Comparison of ENCODE assay signal across 8 mouse cellular contexts in genomic region chr7:3837854-3838253, GRCm38 (mm10). TPM values are rescaled to one million over a fixed set of nuclear protein-coding genes. Genes with fewer than 3 reads are reported as not detected.
"Had no signal": no experiment of that assay in that cellular context is flagged by ENCODE, and none has a peak within 500 bp of the region (broad histone marks: within the 10 kb centered on the region; RNA-seq: fewer than 3 reads in every experiment).

No protein-coding gene starts in this region.

RNA-seq across cellular contexts. Expression of gene Pira2, which starts 7.0 kb away (rescaled TPM):
- total RNA-seq: left cerebral cortex, adult 8-10 months; left cerebral cortex, postnatal 10 days; left cerebral cortex, postnatal 14 days; left cerebral cortex, postnatal 25 days; left cerebral cortex, postnatal 36 days; left cerebral cortex, postnatal 4 days; megakaryocyte-erythroid progenitor cell, adult 5-6 weeks; midbrain, postnatal 0 days had no signal

RNA-seq across cellular contexts. Expression of gene Gm15448, which starts 12.4 kb away (rescaled TPM):
- total RNA-seq: left cerebral cortex, adult 8-10 months; left cerebral cortex, postnatal 10 days; left cerebral cortex, postnatal 14 days; left cerebral cortex, postnatal 25 days; left cerebral cortex, postnatal 36 days; left cerebral cortex, postnatal 4 days; megakaryocyte-erythroid progenitor cell, adult 5-6 weeks; midbrain, postnatal 0 days had no signal
